Mouse (Mus musculus) lung, embryonic 14.5 days (tissue): ENCODE data around the gene Spry1. TPM values are rescaled to one million over a fixed set of nuclear protein-coding genes. Genes with fewer than 3 reads are reported as not detected.

Source experiments
- ATAC-seq: fragments of 200-750 bp; cut with Nextera tagmentation; 2 replicates; pipeline ENCODE4 v1.8.0; 2017; ENCODE audit warnings: mild to moderate bottlenecking, moderate TSS enrichment, moderate library complexity; ENCODE audit not compliant: insufficient read depth
- DNase-seq: peaks from one replicate; pipeline ENCODE4 v3.0.0-alpha.2; 2015
- H3K27ac ChIP-seq: fragments of 300-500 bp; sonication (generic); 2 replicates; pipeline ENCODE4 v1.5.1; 2014; ENCODE audit warnings: low read depth, mild to moderate bottlenecking, moderate library complexity
- H3K27me3 ChIP-seq: fragments of 300-500 bp; sonication (generic); 2 replicates; pipeline ENCODE4 v1.6.1; 2014; ENCODE audit warnings: low read length, control low read depth; ENCODE audit not compliant: insufficient read depth
- H3K36me3 ChIP-seq: fragments of 300-500 bp; sonication (generic); 2 replicates; pipeline ENCODE4 v1.6.1; 2014; ENCODE audit warnings: control low read depth; ENCODE audit not compliant: insufficient read depth
- H3K4me1 ChIP-seq: fragments of 300-500 bp; sonication (generic); 2 replicates; pipeline ENCODE4 v1.6.1; 2014; ENCODE audit warnings: antibody characterized with exemption, control low read depth; ENCODE audit not compliant: insufficient read depth
- H3K4me2 ChIP-seq: fragments of 300-500 bp; sonication (generic); 2 replicates; pipeline ENCODE4 v1.6.1; 2014; ENCODE audit warnings: mild to moderate bottlenecking
- H3K4me3 ChIP-seq: fragments of 300-500 bp; sonication (generic); 2 replicates; pipeline ENCODE4 v1.5.1; 2014; ENCODE audit warnings: low read depth, low read length
- H3K9ac ChIP-seq: fragments of 300-500 bp; sonication (generic); 2 replicates; pipeline ENCODE4 v1.6.1; 2014
- H3K9me3 ChIP-seq: fragments of 300-500 bp; sonication (generic); 2 replicates; pipeline ENCODE4 v1.6.1; 2016; ENCODE audit warnings: low read depth, low read length, control low read depth
- CTCF ChIP-seq: IDR thresholded peaks from 2 replicates; pipeline ENCODE4 v1.5.1; 2016; ENCODE audit warnings: antibody characterized with exemption, low read depth
- WGBS: fragments of 180-500 bp; shearing (Covaris S2); extraction: QIAGEN DNeasy Blood & Tissue Kit; methylation state at CpG from one replicate; pipeline ENCODE4 v1.1.7; 2014; 5-methylcytosine and 5-hydroxymethylcytosine counted together
- polyA plus RNA-seq: library from polyadenylated mRNA; unstranded; fragments of >200 nt; fragmentation: Nextera tagmentation; extraction: Ambion mirVana; gene quantifications from 2 replicates; pipeline ENCODE4 v1.2.1, GENCODE M21; 2014

Spry1 gene
- polyA plus RNA-seq, 1 experiment from 2014 or later = 17.8 TPM

DNA sequence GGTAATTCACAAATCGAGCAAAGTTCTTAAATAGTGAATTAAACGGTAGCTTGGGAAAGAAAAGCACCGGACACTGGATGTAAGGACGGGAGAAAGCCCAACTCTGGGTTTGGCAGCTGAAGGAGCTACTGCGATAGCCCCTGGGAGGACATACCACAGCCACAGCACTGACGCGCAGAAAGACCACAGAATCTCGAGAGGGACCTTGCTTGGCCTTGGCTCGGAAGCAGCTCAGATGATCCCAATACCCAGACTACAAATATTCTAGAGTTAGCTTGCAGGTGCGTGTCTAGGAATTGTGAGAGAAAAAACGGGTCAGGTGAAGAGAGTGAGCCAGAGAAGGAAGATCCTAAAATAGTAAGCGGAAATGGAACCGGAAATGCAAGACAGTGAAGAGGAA lies 8.5 kb downstream of the Spry1 start:
- H3K27ac ChIP-seq = no peak overlapping the region
- DNase-seq (no peak), ATAC-seq (no peak)
- no peak overlapping the region for H3K4me2 ChIP-seq
- no peaks in the 10 kb centered on the region for H3K9me3 ChIP-seq
- peaks cover 30% of the 10 kb centered on the region for H3K36me3 ChIP-seq
- no peak overlapping the region for H3K9ac ChIP-seq
- peaks cover 7% of the 10 kb centered on the region for H3K4me1 ChIP-seq
- no peaks in the 10 kb centered on the region for H3K27me3 ChIP-seq
- H3K4me3 ChIP-seq = no peak overlapping the region
- TF ChIP-seq CTCF = no peak
- WGBS = 64% methylated on average over 13 of the region's 13 CpGs

DNA sequence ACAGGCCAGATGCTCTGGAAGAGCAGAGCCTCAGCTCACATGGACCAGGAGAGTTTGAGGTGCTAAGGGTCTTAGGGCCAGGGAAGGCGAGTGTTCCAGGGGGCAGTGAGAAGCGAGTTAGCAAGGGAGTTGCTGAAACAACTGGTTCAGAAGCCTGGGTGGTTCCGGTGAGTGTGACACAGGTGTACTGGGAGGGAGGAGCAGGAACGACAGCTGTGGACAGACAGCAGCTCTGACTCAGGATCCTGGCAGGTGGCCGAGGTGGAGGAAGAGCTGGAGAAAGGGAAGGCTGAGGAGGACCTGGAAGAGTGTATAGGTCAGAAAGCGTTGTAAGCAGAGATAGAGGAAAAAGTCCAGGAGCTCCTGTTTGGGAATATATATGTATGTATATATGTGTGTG lies 9.5 kb downstream of the Spry1 start:
- Histone ChIP-seq H3K27ac (no peak overlapping the region), H3K4me2 (no peak overlapping the region), H3K4me3 (no peak overlapping the region), H3K9ac (no peak overlapping the region), H3K4me1 (peaks cover 9% of the 10 kb centered on the region), H3K36me3 (peaks cover 22% of the 10 kb centered on the region), H3K9me3 (no peaks in the 10 kb centered on the region), H3K27me3 (no peaks in the 10 kb centered on the region)
- no peak for ATAC-seq
- WGBS = 71% methylated on average over 6 of the region's 6 CpGs
- DNase-seq = no peak
- TF ChIP-seq CTCF = no peak

GRCm38 (mm10) chr3:37652537-37652936 lies 12.8 kb downstream of the Spry1 start:
- WGBS = 68% methylated on average over 9 of the region's 9 CpGs
- H3K27me3 ChIP-seq = peaks cover 5% of the 10 kb centered on the region; the same call in 1 of the 2 replicates
- H3K4me3 ChIP-seq = no peak overlapping the region
- H3K36me3 ChIP-seq = peaks cover 5% of the 10 kb centered on the region; the same call in 1 of the 2 replicates
- peaks cover 7% of the 10 kb centered on the region; the same call in 1 of the 2 replicates for H3K4me1 ChIP-seq
- no peaks in the 10 kb centered on the region for H3K9me3 ChIP-seq
- ATAC-seq = peak; percentile 62
- H3K4me2 ChIP-seq = peak overlapping the region; percentile 41
- H3K9ac ChIP-seq = no peak overlapping the region
- TF ChIP-seq CTCF = no peak
- peak; percentile 63 for DNase-seq
- H3K27ac ChIP-seq = peak overlapping the region; percentile 85

- peak overlapping the region; percentile 30 for H3K4me3 ChIP-seq
- H3K9me3 ChIP-seq = no peaks in the 10 kb centered on the region
- DNase-seq = peak; percentile 61
Observed at GRCm38 (mm10) chr3:37653935-37654729, 14.4 kb downstream of the Spry1 start.

GRCm38 (mm10) chr3:37654787-37655186 lies 15.0 kb downstream of the Spry1 start:
- TF ChIP-seq CTCF = no peak
- no peak for ATAC-seq
- Histone ChIP-seq H3K4me3 (peak overlapping the region; percentile 30), H3K4me2 (peak overlapping the region; percentile 62), H3K9ac (no peak overlapping the region), H3K27me3 (peaks cover 5% of the 10 kb centered on the region; the same call in 1 of the 2 replicates), H3K27ac (peak overlapping the region; percentile 85; the same call in 1 of the 2 replicates), H3K9me3 (no peaks in the 10 kb centered on the region), H3K4me1 (peaks cover 10% of the 10 kb centered on the region; the same call in 1 of the 2 replicates), H3K36me3 (no peaks in the 10 kb centered on the region)
- WGBS = 43% methylated on average over 6 of the region's 6 CpGs
- no peak for DNase-seq

More at GRCm38 (mm10) chr3:37653935-37654729, 14.4 kb downstream of the Spry1 start:
- WGBS = 3% methylated on average over 16 of the region's 16 CpGs
- TF ChIP-seq CTCF = no peak
- Histone ChIP-seq H3K27me3 (peaks cover 5% of the 10 kb centered on the region; the same call in 1 of the 2 replicates), H3K4me1 (peaks cover 10% of the 10 kb centered on the region; the same call in 1 of the 2 replicates), H3K36me3 (no peaks in the 10 kb centered on the region), H3K4me2 (peak overlapping the region; percentile 62), H3K27ac (peak overlapping the region; percentile 85; the same call in 1 of the 2 replicates), H3K9ac (no peak overlapping the region)
- peak; percentile 32; the same call in 1 of the 2 replicates for ATAC-seq

DNA sequence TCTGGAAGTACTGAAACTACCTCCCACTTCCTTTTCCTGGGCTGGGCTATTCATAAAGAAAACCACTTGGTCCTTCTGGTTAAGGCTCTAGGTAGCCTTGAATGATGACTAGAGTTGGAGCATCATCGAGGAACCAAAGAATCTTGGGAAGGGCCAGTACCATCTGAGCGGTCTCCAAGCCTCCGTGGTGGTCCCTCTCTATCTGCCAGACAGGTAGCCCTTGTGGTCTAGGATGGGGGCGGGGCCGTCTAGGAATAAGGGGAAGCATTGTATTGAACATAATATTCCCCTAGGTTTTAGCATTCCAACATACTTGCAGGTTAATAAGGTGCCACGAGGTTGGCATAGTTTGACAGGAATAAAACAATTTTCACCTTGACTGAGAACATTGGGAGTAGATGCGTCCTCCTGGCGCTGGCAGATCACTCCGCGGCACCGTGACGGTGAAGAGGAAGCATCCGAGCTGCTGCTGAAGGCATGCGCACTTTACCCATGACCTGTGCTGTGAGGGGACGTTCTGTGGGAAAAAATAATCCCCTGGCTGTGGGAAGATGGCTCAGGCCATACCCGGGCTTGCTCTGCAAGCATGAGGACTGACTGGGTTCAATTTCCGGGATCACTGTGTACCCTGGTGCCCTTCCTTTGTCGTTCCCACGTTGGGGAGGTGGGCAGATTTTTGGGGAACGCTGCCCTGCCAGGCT lies 16.3 kb downstream of the Spry1 start:
- Histone ChIP-seq H3K27me3 (peaks cover 5% of the 10 kb centered on the region; the same call in 1 of the 2 replicates), H3K9ac (no peak overlapping the region), H3K4me2 (peak overlapping the region; percentile 39), H3K36me3 (no peaks in the 10 kb centered on the region), H3K4me1 (peaks cover 12% of the 10 kb centered on the region; the same call in 1 of the 2 replicates), H3K4me3 (no peak overlapping the region), H3K27ac (no peak overlapping the region; the same call in 1 of the 2 replicates), H3K9me3 (no peaks in the 10 kb centered on the region)
- DNase-seq (no peak), ATAC-seq (no peak)
- 23% methylated on average over 20 of the region's 20 CpGs for WGBS
- TF ChIP-seq CTCF = no peak

DNA sequence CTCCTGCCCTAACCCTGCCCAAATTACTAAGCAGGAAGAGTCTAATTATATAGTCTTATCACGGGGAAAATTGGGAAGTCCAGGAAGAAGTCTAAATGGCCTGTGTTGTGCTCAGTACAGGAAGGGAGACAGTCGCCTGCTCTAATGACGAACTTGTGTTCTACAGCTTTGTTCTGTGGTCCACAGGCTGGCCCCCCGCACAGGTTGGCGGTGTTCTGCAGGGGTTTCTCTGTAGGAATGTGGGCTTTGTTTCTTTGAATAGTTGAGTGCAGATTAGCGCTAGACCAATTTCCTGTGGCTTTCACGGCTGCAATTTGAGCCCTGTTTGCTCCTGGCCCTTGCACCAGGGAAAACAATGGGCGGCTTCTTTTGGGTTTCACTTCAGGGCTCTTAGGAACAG lies 17.3 kb downstream of the Spry1 start:
- H3K27me3 ChIP-seq = peaks cover 5% of the 10 kb centered on the region; the same call in 1 of the 2 replicates
- WGBS = 9% methylated on average over 8 of the region's 8 CpGs
- H3K36me3 ChIP-seq = no peaks in the 10 kb centered on the region
- DNase-seq = peak; percentile 69
- H3K9ac ChIP-seq = no peak overlapping the region
- ATAC-seq = no peak
- peak overlapping the region; percentile 44 for H3K27ac ChIP-seq
- peak overlapping the region; percentile 40 for H3K4me2 ChIP-seq
- no peaks in the 10 kb centered on the region for H3K9me3 ChIP-seq
- H3K4me3 ChIP-seq = no peak overlapping the region
- TF ChIP-seq CTCF = no peak
- peaks cover 12% of the 10 kb centered on the region; the same call in 1 of the 2 replicates for H3K4me1 ChIP-seq
